Mouse (Mus musculus) frontal cortex, postnatal 14 days (tissue): Measurements from ENCODE around the gene Tmbim7.

ENCODE experiments used
- DNase-seq, 2 experiments: peaks; one replicate each; pipeline ENCODE4 v3.0.0; 2022; ENCODE audit warnings: low spot score in 2 of 2

Gene Tmbim7

GRCm38 (mm10) chr5:3665225-3665624 is 14.2 kb downstream of the Tmbim7 start:
- no peak for DNase-seq

GRCm38 (mm10) chr5:3666585-3666984 is 15.6 kb downstream of the Tmbim7 start:
- no peak for DNase-seq

- DNase-seq: no peak
Observed at GRCm38 (mm10) chr5:3669938-3670554, 19.1 kb downstream of the Tmbim7 start.

GRCm38 (mm10) chr5:3688298-3688697 is 37.3 kb downstream of the Tmbim7 start:
- DNase-seq: no peak

- DNase-seq: no peak
Observed at GRCm38 (mm10) chr5:3691283-3691682, 40.3 kb downstream of the Tmbim7 start.

- DNase-seq: no peak
Observed at GRCm38 (mm10) chr5:3692956-3693355, 42.0 kb downstream of the Tmbim7 start.

- DNase-seq: no peak
Observed at GRCm38 (mm10) chr5:3695191-3695590, 44.2 kb downstream of the Tmbim7 start.

GRCm38 (mm10) chr5:3696031-3696430 is 45.0 kb downstream of the Tmbim7 start:
- DNase-seq: no peak

- DNase-seq: no peak
Observed at GRCm38 (mm10) chr5:3700025-3700424, 49.0 kb downstream of the Tmbim7 start.

- no peak for DNase-seq
Observed at GRCm38 (mm10) chr5:3702180-3702579, 51.2 kb downstream of the Tmbim7 start.

GRCm38 (mm10) chr5:3715800-3716199 is 64.8 kb downstream of the Tmbim7 start:
- DNase-seq: no peak

- no peak for DNase-seq
Observed at GRCm38 (mm10) chr5:3719371-3719770, 68.4 kb downstream of the Tmbim7 start.

GRCm38 (mm10) chr5:3722873-3723272 is 71.9 kb downstream of the Tmbim7 start:
- DNase-seq: no peak

GRCm38 (mm10) chr5:3723415-3723814 is 72.4 kb downstream of the Tmbim7 start:
- DNase-seq: no peak

GRCm38 (mm10) chr5:3725491-3725890 is 74.5 kb downstream of the Tmbim7 start:
- DNase-seq: no peak

GRCm38 (mm10) chr5:3728820-3729219 is 77.8 kb downstream of the Tmbim7 start:
- DNase-seq: no peak
